Mouse (Mus musculus) c-Kit-positive CD71-positive TER-119-negative erythroid progenitor cells, embryonic 14.5 days (primary cell): ENCODE results near the gene Drp2.

Experiments
- DNase-seq: peaks from one replicate; pipeline ENCODE4 v3.0.0-alpha.2; 2013; ENCODE audit warnings: low read depth

Drp2 gene

DNA sequence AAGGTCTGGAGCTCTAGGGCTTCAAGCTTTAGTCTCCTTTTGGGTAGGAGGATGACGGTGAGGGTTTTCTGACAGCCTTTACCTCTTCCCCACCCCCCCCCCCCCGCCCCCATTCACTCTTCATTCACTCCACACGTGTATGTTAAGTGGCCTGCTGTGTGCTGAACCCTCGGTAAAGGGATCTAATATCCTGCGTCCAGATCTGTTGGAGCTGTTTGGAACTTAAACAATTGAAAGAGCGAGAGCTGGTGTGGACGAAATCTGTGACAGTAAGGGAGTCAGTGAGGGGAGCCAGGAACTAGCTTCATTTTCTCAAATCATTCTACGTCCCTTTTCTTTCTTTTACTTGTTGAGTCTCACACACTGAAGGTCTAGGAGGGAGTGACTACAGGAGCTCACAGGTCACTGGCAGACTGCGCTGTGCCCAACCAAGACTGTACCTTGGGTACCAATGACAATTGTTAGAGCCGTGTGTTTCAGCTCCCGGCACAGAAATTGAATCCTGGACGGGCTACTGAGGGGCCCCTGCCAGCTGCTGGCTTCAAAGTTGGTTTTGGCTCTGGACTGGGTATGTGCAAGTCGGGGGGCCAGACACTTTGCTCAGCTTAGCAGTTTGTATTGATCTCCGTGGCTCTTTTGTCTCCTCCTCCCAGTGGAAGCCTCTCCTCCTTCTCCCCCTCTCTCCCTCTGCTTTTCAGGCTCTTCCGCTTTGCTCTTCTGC lies at the start of gene Drp2:
Drp2 (plus strand) TSS at position 689 of the 721 bp plus-strand sequence.
- DNase-seq = no peak

GRCm38 (mm10) chrX:134359336-134359735 lies 45.0 kb upstream of the Drp2 start:
- no peak for DNase-seq

GRCm38 (mm10) chrX:134362156-134362555 lies 42.2 kb upstream of the Drp2 start:
- no peak for DNase-seq

- no peak for DNase-seq
Measured at GRCm38 (mm10) chrX:134365421-134365820, 38.9 kb upstream of the Drp2 start.

GRCm38 (mm10) chrX:134366547-134366946 lies 37.8 kb upstream of the Drp2 start:
- no peak for DNase-seq

- DNase-seq = peak; percentile 16
Measured at GRCm38 (mm10) chrX:134371279-134371678, 33.1 kb upstream of the Drp2 start.

- no peak for DNase-seq
Measured at GRCm38 (mm10) chrX:134374190-134374589, 30.2 kb upstream of the Drp2 start.

- DNase-seq = no peak
Measured at GRCm38 (mm10) chrX:134384896-134385295, 19.5 kb upstream of the Drp2 start.

DNA sequence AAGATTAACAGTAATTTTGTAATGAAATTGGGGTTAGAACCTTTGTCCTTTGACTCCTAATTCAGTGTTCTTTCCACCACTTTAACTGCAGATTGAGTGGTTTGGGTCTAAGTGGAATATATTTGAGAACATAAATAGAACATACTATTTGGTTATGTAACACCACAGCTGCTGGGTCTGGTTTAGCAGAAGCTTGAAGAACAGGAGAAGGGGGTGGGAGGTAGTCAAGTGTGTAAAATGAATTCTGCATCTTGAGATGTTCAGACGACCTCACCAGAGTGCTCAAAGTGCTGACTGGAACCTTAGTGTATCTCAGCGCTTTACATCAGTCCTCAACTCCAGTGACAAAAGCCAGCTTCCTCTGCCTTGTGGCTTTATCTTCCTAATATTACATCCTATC lies 5.4 kb upstream of the Drp2 start:
- no peak for DNase-seq

DNA sequence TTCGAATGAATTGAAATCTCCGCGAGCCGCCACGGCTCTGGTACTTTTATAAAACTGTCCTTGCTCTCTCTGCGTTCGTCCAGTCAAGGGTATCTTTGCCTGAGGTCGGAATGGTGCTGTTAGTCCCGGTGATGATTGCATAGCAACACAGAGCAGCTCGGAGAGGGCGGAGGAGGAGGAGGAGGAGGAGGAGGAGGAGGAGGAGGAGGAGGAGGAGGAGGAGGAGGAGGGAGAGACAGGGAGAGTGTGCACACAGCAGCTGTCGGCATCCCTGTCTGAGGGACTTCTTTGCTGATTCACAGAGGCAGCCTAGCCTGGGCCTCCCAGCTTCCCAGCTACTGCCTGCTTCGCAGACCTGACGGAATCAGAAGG lies 219 bp downstream of the Drp2 start:
- DNase-seq = no peak

- DNase-seq = no peak
Measured at GRCm38 (mm10) chrX:134409354-134409900, 5.1 kb downstream of the Drp2 start.

DNA sequence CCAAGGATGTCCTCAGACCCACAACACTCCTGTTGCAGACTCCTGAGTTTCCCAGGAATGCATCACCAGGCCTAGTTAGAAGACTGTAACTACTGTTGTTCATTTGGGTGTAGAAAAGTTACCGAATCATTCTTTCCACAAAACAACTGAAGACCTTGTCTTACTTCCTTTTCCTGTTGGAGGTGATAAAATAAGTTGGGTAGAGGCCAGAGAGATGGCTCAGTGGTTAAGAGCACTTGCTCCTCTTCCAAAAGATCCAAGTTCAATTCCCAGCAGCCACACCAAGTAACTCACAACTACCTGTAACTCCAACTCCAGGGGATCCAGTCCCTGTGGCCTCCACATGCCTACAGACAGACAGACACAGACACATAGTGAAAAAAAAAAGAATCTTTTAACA lies 7.7 kb downstream of the Drp2 start:
- DNase-seq = no peak

- no peak for DNase-seq
Measured at GRCm38 (mm10) chrX:134420097-134420496, 15.7 kb downstream of the Drp2 start.

- no peak for DNase-seq
Measured at GRCm38 (mm10) chrX:134424263-134424662, 19.9 kb downstream of the Drp2 start.

GRCm38 (mm10) chrX:134425798-134426197 lies 21.4 kb downstream of the Drp2 start:
- DNase-seq = no peak

GRCm38 (mm10) chrX:134426819-134427218 lies 22.5 kb downstream of the Drp2 start:
- DNase-seq = no peak

DNA sequence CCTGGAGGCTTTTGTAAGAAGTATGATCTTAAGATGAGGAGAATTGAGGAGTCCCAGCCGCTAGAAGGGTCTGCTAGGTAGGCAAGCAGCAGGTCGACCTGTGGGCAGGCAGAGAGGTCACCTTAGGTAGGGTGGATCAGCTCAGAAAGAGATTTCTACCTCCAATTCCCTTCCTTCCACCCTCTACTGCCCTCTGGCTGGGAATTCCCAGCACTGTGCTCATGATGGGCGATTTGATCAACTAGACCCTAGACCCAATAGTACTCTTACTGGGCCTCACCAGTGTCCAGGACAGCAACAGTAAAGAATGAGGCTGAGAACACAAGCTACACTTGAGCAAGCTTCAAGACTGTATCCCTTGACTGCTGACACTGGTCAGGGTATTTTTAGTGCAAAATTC lies 23.0 kb downstream of the Drp2 start:
- no peak for DNase-seq

- DNase-seq = no peak
Measured at GRCm38 (mm10) chrX:134474988-134475710, 70.8 kb downstream of the Drp2 start.

- DNase-seq = no peak
Measured at GRCm38 (mm10) chrX:134476290-134476689, 71.9 kb downstream of the Drp2 start, which contains the start of gene Taf7l. TSS of gene Taf7l (minus strand) at chrX:134476490.

DNA sequence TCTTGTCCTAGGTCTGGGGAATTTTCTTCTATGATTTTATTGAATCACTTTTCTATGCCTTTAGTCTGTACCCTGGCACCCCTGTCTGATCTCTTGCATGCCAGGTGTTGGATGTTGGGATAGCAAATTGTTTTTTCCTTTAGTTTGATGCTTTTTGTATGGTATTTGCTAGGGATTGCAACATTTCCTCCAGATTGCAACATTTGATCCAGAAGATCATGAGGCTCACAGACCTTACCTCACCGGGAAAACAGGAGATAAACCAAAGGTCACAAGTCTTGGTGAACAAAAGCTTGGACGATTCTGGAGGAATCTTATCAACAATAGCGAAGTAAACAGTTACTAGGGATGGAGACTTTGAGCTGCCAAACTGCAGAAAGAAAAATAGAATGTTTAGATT lies 77.4 kb downstream of the Drp2 start:
- no peak for DNase-seq

DNA sequence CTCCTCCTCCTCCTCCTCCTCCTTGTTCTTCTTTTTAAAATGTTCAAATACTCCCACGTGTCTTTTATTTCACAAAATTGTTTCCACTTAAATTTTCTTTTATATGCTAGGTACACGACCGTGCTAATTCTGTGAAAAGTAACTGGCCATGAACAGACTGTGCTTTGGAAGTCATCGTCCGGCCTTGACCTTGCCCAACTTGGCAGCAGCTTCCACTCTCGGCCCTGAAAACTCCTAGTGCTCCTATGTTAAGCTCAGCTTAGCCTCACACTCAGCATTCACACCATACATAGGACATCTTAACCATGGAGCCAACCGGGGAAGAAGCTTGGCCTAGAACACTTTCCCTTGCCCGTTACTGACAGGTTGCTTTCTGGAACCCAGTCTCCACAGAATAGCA lies 96.3 kb downstream of the Drp2 start:
- DNase-seq = no peak
